Comparison of ENCODE assay signal across 13 mouse cellular contexts in genomic region chr15:83523196-83523595, GRCm38 (mm10). TPM values are rescaled to one million over a fixed set of nuclear protein-coding genes. Genes with fewer than 3 reads are reported as not detected.
DNase-seq lines count a peak whose midpoint lies in the region; ATAC-seq and TF ChIP-seq lines count a peak whose summit lies in the region.
"Had no signal": no experiment of that assay in that cellular context is flagged by ENCODE, and none has a peak within 500 bp of the region (broad histone marks: within the 10 kb centered on the region; RNA-seq: fewer than 3 reads in every experiment).

No protein-coding gene starts in this region.

- DNase-seq in heart, adult 18-20 months, result peak; percentile 60 to 62
- no peak for DNase-seq in heart, postnatal 25 days (ENCODE audit: low spot score)
- DNase-seq in neural tube, embryonic 10.5 days (ENCODE audit: extremely low spot score, low spot score), result no peak
- no peak for DNase-seq in liver, postnatal 0 days
- no peak for DNase-seq in ovary, postnatal 36 days (ENCODE audit: low spot score)
- DNase-seq: forebrain, postnatal 0 days; lung, adult 2 months; right cerebral cortex, adult 18-20 months had no signal

- no peaks in the 10 kb centered on the region for H3K9me3 ChIP-seq in neural tube, embryonic 13.5 days
- H3K9me3 ChIP-seq in heart, embryonic 11.5 days (replicated peaks; ENCODE audit: control insufficient read depth, low read length), result no peaks in the 10 kb centered on the region
- no peaks in the 10 kb centered on the region for H3K9me3 ChIP-seq in liver, postnatal 0 days (ENCODE audit: low read length)
- H3K9me3 ChIP-seq: hindbrain, embryonic 15.5 days had no signal

- H3K27me3 ChIP-seq in neural tube, embryonic 13.5 days, result peaks cover 49% of the 10 kb centered on the region
- peaks cover 6% of the 10 kb centered on the region; the same call in 1 of the 2 replicates for H3K27me3 ChIP-seq in heart, embryonic 11.5 days (ENCODE audit: control insufficient read depth, insufficient read depth, low read length)
- peaks cover 39% of the 10 kb centered on the region for H3K27me3 ChIP-seq in liver, postnatal 0 days (ENCODE audit: insufficient read depth, low read length)

- 24% methylated on average over 7 of the region's 7 CpGs for WGBS in neural tube, embryonic 13.5 days
- WGBS in heart, embryonic 11.5 days (ENCODE audit: insufficient replicate concordance), result 9% methylated on average over 7 of the region's 7 CpGs
- 39% methylated on average over 7 of the region's 7 CpGs for WGBS in liver, postnatal 0 days (ENCODE audit: insufficient replicate concordance)

- TF ChIP-seq CTCF in liver, postnatal 0 days (IDR thresholded peaks at IDR 0.05; ENCODE audit: low read depth), result no peak

- H3K4me1 ChIP-seq in neural tube, embryonic 13.5 days (replicated peaks), result peaks cover 32% of the 10 kb centered on the region
- H3K4me1 ChIP-seq in heart, embryonic 11.5 days (ENCODE audit: control insufficient read depth, insufficient read depth, low read length), result peaks cover 64% of the 10 kb centered on the region
- peaks cover 28% of the 10 kb centered on the region for H3K4me1 ChIP-seq in liver, postnatal 0 days (ENCODE audit: insufficient read depth)

- ATAC-seq in neural tube, embryonic 13.5 days (ENCODE audit: low read depth), result no peak
- ATAC-seq in heart, embryonic 11.5 days (replicated peaks; ENCODE audit: insufficient number of reproducible peaks, low FRiP score, low TSS enrichment), result peak; percentile 66
- ATAC-seq in liver, postnatal 0 days, result no peak
- no peak for ATAC-seq in cerebellum, adult (ENCODE audit: insufficient number of reproducible peaks, low FRiP score, low TSS enrichment)
- ATAC-seq: forebrain, postnatal 0 days had no signal

- H3K27ac ChIP-seq in neural tube, embryonic 13.5 days (replicated peaks), result no peak overlapping the region
- peak overlapping the region; percentile 97 for H3K27ac ChIP-seq in heart, embryonic 11.5 days (ENCODE audit: low read depth, low read length)
- no peak overlapping the region for H3K27ac ChIP-seq in liver, postnatal 0 days (ENCODE audit: low read depth)
- H3K27ac ChIP-seq: hindbrain, embryonic 15.5 days; kidney, postnatal 0 days had no signal

- no peak overlapping the region for H3K4me3 ChIP-seq in neural tube, embryonic 13.5 days
- H3K4me3 ChIP-seq in heart, embryonic 11.5 days (ENCODE audit: low read depth, low read length), result 0 out of 2 replicates have a peak overlapping the region, but pooled peaks have one; percentile 10
- no peak overlapping the region for H3K4me3 ChIP-seq in liver, postnatal 0 days (ENCODE audit: low read depth, low read length)
- H3K4me3 ChIP-seq: hindbrain, embryonic 15.5 days had no signal

- H3K4me2 ChIP-seq in neural tube, embryonic 13.5 days, result no peak overlapping the region
- peak overlapping the region; percentile 89 for H3K4me2 ChIP-seq in heart, embryonic 11.5 days
- H3K4me2 ChIP-seq in liver, postnatal 0 days (ENCODE audit: low read depth, low read length), result no peak overlapping the region
- H3K4me2 ChIP-seq: hindbrain, embryonic 15.5 days had no signal

- no peaks in the 10 kb centered on the region for H3K36me3 ChIP-seq in neural tube, embryonic 13.5 days
- no peaks in the 10 kb centered on the region for H3K36me3 ChIP-seq in heart, embryonic 11.5 days (ENCODE audit: control insufficient read depth, insufficient read depth, low read length)
- no peaks in the 10 kb centered on the region for H3K36me3 ChIP-seq in liver, postnatal 0 days (replicated peaks; ENCODE audit: insufficient read depth, low read length)
- H3K36me3 ChIP-seq: hindbrain, embryonic 15.5 days had no signal

- intact Hi-C loops in heart, postnatal 25 days (cut with DNase I), result no loop called here

- no peak for TF ChIP-seq EP300 in liver, postnatal 0 days (IDR thresholded peaks at IDR 0.05; ENCODE audit: low read depth)

- H3K9ac ChIP-seq in neural tube, embryonic 13.5 days, result peak overlapping the region; percentile 44; the same call in 1 of the 2 replicates
- peak overlapping the region; percentile 59 for H3K9ac ChIP-seq in heart, embryonic 11.5 days (ENCODE audit: low read depth, low read length)
- H3K9ac ChIP-seq in liver, postnatal 0 days (replicated peaks), result 0 out of 2 replicates have a peak overlapping the region, but pooled peaks have one; percentile 46
- H3K9ac ChIP-seq: forebrain, postnatal 0 days; hindbrain, embryonic 15.5 days had no signal

RNA-seq across cellular contexts. Expression of gene Bik, which starts 3.5 kb away (rescaled TPM):
- 1 to 10 TPM; 5.7 to 6.5 TPM for total RNA-seq in heart, adult 18-20 months (2021)
- total RNA-seq in heart, postnatal 25 days (2021), result 10 to 100 TPM in 1 of 2 experiments, 1 to 10 TPM in 1; 9.3 to 11.8 TPM
- polyA plus RNA-seq in neural tube, embryonic 13.5 days (2015; fragmentation: Nextera tagmentation; extraction: Ambion mirVana), result 1.2 and 1.5 TPM in 2 replicates
- polyA plus RNA-seq in heart, embryonic 11.5 days (2014; fragmentation: Nextera tagmentation; extraction: Ambion mirVana), result 31.5 and 33.0 TPM in 2 replicates
- polyA plus RNA-seq in liver, postnatal 0 days (2015; fragmentation: Nextera tagmentation; extraction: Ambion mirVana), result 6.2 and 6.4 TPM in 2 replicates
- total RNA-seq: forebrain, postnatal 0 days had no signal

RNA-seq across cellular contexts. Expression of gene Ttll1, which starts 12.5 kb away (rescaled TPM):
- total RNA-seq in heart, adult 18-20 months (2021), result 10 to 100 TPM; 60.1 TPM
- 10 to 100 TPM; 49.0 to 53.0 TPM for total RNA-seq in heart, postnatal 25 days (2021)
- 107 and 108 TPM in 2 replicates for polyA plus RNA-seq in neural tube, embryonic 13.5 days (2015; fragmentation: Nextera tagmentation; extraction: Ambion mirVana)
- 18.7 and 20.4 TPM in 2 replicates for polyA plus RNA-seq in heart, embryonic 11.5 days (2014; fragmentation: Nextera tagmentation; extraction: Ambion mirVana)
- 2.7 and 3.2 TPM in 2 replicates for polyA plus RNA-seq in liver, postnatal 0 days (2015; fragmentation: Nextera tagmentation; extraction: Ambion mirVana)

RNA-seq across cellular contexts. Expression of gene Tspo, which starts 40.2 kb away (rescaled TPM):
- total RNA-seq in heart, adult 18-20 months (2021), result 10 to 100 TPM; 66.2 to 75.9 TPM
- 10 to 100 TPM; 61.7 to 65.1 TPM for total RNA-seq in heart, postnatal 25 days (2021)
- polyA plus RNA-seq in neural tube, embryonic 13.5 days (2015; fragmentation: Nextera tagmentation; extraction: Ambion mirVana), result 13.1 and 13.4 TPM in 2 replicates
- 129 and 136 TPM in 2 replicates for polyA plus RNA-seq in heart, embryonic 11.5 days (2014; fragmentation: Nextera tagmentation; extraction: Ambion mirVana)
- 168 and 183 TPM in 2 replicates for polyA plus RNA-seq in liver, postnatal 0 days (2015; fragmentation: Nextera tagmentation; extraction: Ambion mirVana)

RNA-seq across cellular contexts. Expression of gene Mcat, which starts 40.4 kb away (rescaled TPM):
- 10 to 100 TPM; 45.0 to 47.3 TPM for total RNA-seq in heart, adult 18-20 months (2021)
- total RNA-seq in heart, postnatal 25 days (2021), result 10 to 100 TPM; 36.6 to 39.6 TPM
- 33.4 and 36.3 TPM in 2 replicates for polyA plus RNA-seq in neural tube, embryonic 13.5 days (2015; fragmentation: Nextera tagmentation; extraction: Ambion mirVana)
- 28.3 and 30.3 TPM in 2 replicates for polyA plus RNA-seq in heart, embryonic 11.5 days (2014; fragmentation: Nextera tagmentation; extraction: Ambion mirVana)
- 20.0 and 20.5 TPM in 2 replicates for polyA plus RNA-seq in liver, postnatal 0 days (2015; fragmentation: Nextera tagmentation; extraction: Ambion mirVana)

RNA-seq across cellular contexts. Expression of gene Pacsin2, which starts 58.8 kb away (rescaled TPM):
- total RNA-seq in heart, adult 18-20 months (2021), result 100 to 1,000 TPM; 232 to 280 TPM
- 100 to 1,000 TPM; 179 to 215 TPM for total RNA-seq in heart, postnatal 25 days (2021)
- 29.6 and 32.2 TPM in 2 replicates for polyA plus RNA-seq in neural tube, embryonic 13.5 days (2015; fragmentation: Nextera tagmentation; extraction: Ambion mirVana)
- 55.0 and 60.0 TPM in 2 replicates for polyA plus RNA-seq in heart, embryonic 11.5 days (2014; fragmentation: Nextera tagmentation; extraction: Ambion mirVana)
- polyA plus RNA-seq in liver, postnatal 0 days (2015; fragmentation: Nextera tagmentation; extraction: Ambion mirVana), result 20.6 and 24.3 TPM in 2 replicates

Comparison
In these comparisons a context has a peak if more than half of its experiments do, and no peak if none do; other contexts are left out.
1. DNase-seq: peak in heart, adult 18-20 months (2 of 2); none in heart, postnatal 25 days (single experiment), neural tube, embryonic 10.5 days (single experiment), liver, postnatal 0 days (single experiment) and ovary, postnatal 36 days (single experiment).
2. Peak in every context shown above with its lines, with median percentiles within 50 percentile points of each other: H3K9ac ChIP-seq.